Mouse (Mus musculus): ENCODE results near the gene Nfkb1. TPM values are rescaled to one million over a fixed set of nuclear protein-coding genes. Genes with fewer than 3 reads are reported as not detected.

The Nfkb1 gene
- total RNA-seq (2021), result 10 to 100 TPM; 20.5 to 25.2 TPM
- long read RNA-seq, full-length matches to known transcripts, result 3 of 8 reads
- long read RNA-seq, partial matches to known transcripts, result 5 of 8 reads
- long read RNA-seq, other reads (novel, unspliced or antisense), result 0 of 8 reads

GRCm38 (mm10) chr3:135691191-135692131 is at the start of gene Nfkb1:
Nfkb1 (minus strand) TSS chr3:135691547.
- DNase-seq (ENCODE audit: low spot score in 2 of 2), result peak; percentile 65 to 70

- no peak for DNase-seq (ENCODE audit: low spot score in 2 of 2)
Measured at GRCm38 (mm10) chr3:135740711-135741110, 49.4 kb upstream of the Nfkb1 start.

- DNase-seq (ENCODE audit: low spot score in 2 of 2), result no peak
Measured at GRCm38 (mm10) chr3:135734736-135735135, 43.4 kb upstream of the Nfkb1 start.

- no peak for DNase-seq (ENCODE audit: low spot score in 2 of 2)
Measured at GRCm38 (mm10) chr3:135732747-135733445, 41.5 kb upstream of the Nfkb1 start.

GRCm38 (mm10) chr3:135731292-135732047 is 40.1 kb upstream of the Nfkb1 start:
- DNase-seq (ENCODE audit: low spot score in 2 of 2), result peak; percentile 95 to 97

- DNase-seq (ENCODE audit: low spot score in 2 of 2), result peak in 1 of 2 experiments; percentile 26
Measured at GRCm38 (mm10) chr3:135730790-135731189, 39.4 kb upstream of the Nfkb1 start.

GRCm38 (mm10) chr3:135729575-135729974 is 38.2 kb upstream of the Nfkb1 start:
- peak in 1 of 2 experiments; percentile 38 for DNase-seq (ENCODE audit: low spot score in 2 of 2)

- no peak for DNase-seq (ENCODE audit: low spot score in 2 of 2)
Measured at GRCm38 (mm10) chr3:135728900-135729299, 37.6 kb upstream of the Nfkb1 start.

GRCm38 (mm10) chr3:135727339-135727738 is 36.0 kb upstream of the Nfkb1 start:
- DNase-seq (ENCODE audit: low spot score in 2 of 2), result no peak

GRCm38 (mm10) chr3:135726521-135727275 is 35.4 kb upstream of the Nfkb1 start:
- no peak for DNase-seq (ENCODE audit: low spot score in 2 of 2)

- peak in 1 of 2 experiments; percentile 28 for DNase-seq (ENCODE audit: low spot score in 2 of 2)
Measured at GRCm38 (mm10) chr3:135726023-135726422, 34.7 kb upstream of the Nfkb1 start.

- no peak for DNase-seq (ENCODE audit: low spot score in 2 of 2)
Measured at GRCm38 (mm10) chr3:135722104-135722503, 30.8 kb upstream of the Nfkb1 start.

GRCm38 (mm10) chr3:135719969-135720368 is 28.6 kb upstream of the Nfkb1 start:
- no peak for DNase-seq (ENCODE audit: low spot score in 2 of 2)

- DNase-seq (ENCODE audit: low spot score in 2 of 2), result no peak
Measured at GRCm38 (mm10) chr3:135719179-135719532, 27.8 kb upstream of the Nfkb1 start.

- DNase-seq (ENCODE audit: low spot score in 2 of 2), result no peak
Measured at GRCm38 (mm10) chr3:135718323-135719178, 27.2 kb upstream of the Nfkb1 start.

- DNase-seq (ENCODE audit: low spot score in 2 of 2), result no peak
Measured at GRCm38 (mm10) chr3:135713016-135713950, 21.9 kb upstream of the Nfkb1 start.

- DNase-seq (ENCODE audit: low spot score in 2 of 2), result no peak
Measured at GRCm38 (mm10) chr3:135711613-135712012, 20.3 kb upstream of the Nfkb1 start.

GRCm38 (mm10) chr3:135711040-135711570 is 19.8 kb upstream of the Nfkb1 start:
- no peak for DNase-seq (ENCODE audit: low spot score in 2 of 2)
